Mouse (Mus musculus): Measurements from ENCODE around the gene Rxrg. TPM values are rescaled to one million over a fixed set of nuclear protein-coding genes. Genes with fewer than 3 reads are reported as not detected.

Gene Rxrg
- polyA plus RNA-seq, 1 experiment from 2014 or later, result 21.4 TPM

Other genes with a start within 250 kb of the Rxrg start
- 43.8 and 43.9 TPM in 2 replicates for gene Aldh9a1, start 248.4 kb upstream of the Rxrg start, polyA plus RNA-seq (2015; fragmentation: Nextera tagmentation; extraction: Ambion mirVana)
- gene Mgst3, start 204.5 kb upstream of the Rxrg start, polyA plus RNA-seq (2015; fragmentation: Nextera tagmentation; extraction: Ambion mirVana), result 202 and 237 TPM in 2 replicates
- gene Lrrc52, start 131.6 kb upstream of the Rxrg start, polyA plus RNA-seq (2015; fragmentation: Nextera tagmentation; extraction: Ambion mirVana), result not detected in 2 replicates
- gene Lmx1a, start 90.9 kb downstream of the Rxrg start, polyA plus RNA-seq (2015; fragmentation: Nextera tagmentation; extraction: Ambion mirVana), result 7.0 and 7.1 TPM in 2 replicates